Mouse (Mus musculus): ENCODE measurements at regions not wholly inside any gene's neighbourhood (a gene's known extent, or its start where the extent isn't known, plus 50 kb on each side); places are given as distances from the start of the nearest gene placed in this dataset.

DNA sequence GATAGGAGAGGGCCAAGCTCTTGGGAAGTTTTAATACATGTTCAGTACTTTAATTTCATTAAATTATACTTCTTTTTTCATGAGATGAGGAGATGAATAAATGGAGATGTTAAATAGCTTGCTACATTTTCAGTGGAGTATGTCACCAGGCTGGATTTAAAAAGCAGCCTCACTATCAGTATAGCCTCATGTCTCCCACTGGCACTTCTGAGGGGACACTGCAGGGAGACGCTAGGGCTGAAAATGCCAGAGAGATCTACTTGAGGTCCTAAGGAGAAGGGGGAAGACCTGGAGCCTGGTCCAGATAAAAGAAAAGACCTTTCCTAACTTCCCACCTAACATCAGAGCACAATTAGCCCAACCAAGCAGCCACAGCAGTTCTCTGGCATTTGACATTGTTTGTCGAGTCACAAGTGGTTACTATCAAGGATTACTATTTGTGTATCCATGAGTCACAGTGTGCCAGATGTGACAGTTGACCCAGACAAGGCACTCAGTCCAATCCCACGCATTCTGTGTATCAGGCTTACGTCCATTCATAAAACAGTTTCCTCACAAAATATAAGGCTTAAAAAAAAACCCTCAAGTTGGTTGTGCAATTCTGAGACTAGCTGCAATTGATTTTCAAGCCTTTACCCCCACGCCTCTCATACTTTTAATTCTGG, 703.8 kb downstream of the Inhba start:
- Histone ChIP-seq H3K4me3 (ENCODE audit: low read depth, low read length) (no peak overlapping the region), H3K27me3 (replicated peaks; ENCODE audit: control insufficient read depth, insufficient read depth, low read length) (no peaks in the 10 kb centered on the region), H3K9me3 (ENCODE audit: control insufficient read depth, low read length) (no peaks in the 10 kb centered on the region), H3K36me3 (ENCODE audit: control insufficient read depth, insufficient read depth, low read length) (no peaks in the 10 kb centered on the region), H3K4me2 (ENCODE audit: low read length) (no peak overlapping the region), H3K4me1 (replicated peaks; ENCODE audit: control insufficient read depth, insufficient read depth, low read length) (peaks cover 14% of the 10 kb centered on the region), H3K27ac (ENCODE audit: low read depth) (no peak overlapping the region), H3K9ac (ENCODE audit: low read length) (no peak overlapping the region)
- ATAC-seq (replicated peaks; ENCODE audit: low FRiP score, low TSS enrichment, low read depth) (no peak), DNase-seq (ENCODE audit: low spot score) (no peak)
- 48% methylated on average over 5 of the region's 5 CpGs for WGBS

DNA sequence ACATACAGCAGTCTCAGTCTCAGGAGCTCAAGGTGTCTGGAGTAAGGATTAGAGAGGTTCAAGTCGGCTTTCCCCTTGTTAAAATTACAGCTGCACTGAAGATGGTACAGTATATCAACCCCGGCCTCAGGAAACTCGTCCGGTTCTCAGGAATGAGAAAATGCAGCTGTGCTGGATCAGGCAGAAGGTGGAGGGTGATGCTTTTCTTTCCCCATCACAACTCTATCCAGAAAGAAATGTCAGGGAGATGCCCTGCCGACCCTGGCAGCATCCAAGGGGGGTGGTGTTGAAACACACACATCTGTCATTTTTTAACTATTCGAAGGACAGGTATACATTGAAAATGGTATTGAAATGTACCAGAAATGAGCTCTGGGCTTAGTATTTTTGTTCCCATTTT, 704.7 kb downstream of the Inhba start:
- 33% methylated on average over 6 of the region's 6 CpGs for WGBS

DNA sequence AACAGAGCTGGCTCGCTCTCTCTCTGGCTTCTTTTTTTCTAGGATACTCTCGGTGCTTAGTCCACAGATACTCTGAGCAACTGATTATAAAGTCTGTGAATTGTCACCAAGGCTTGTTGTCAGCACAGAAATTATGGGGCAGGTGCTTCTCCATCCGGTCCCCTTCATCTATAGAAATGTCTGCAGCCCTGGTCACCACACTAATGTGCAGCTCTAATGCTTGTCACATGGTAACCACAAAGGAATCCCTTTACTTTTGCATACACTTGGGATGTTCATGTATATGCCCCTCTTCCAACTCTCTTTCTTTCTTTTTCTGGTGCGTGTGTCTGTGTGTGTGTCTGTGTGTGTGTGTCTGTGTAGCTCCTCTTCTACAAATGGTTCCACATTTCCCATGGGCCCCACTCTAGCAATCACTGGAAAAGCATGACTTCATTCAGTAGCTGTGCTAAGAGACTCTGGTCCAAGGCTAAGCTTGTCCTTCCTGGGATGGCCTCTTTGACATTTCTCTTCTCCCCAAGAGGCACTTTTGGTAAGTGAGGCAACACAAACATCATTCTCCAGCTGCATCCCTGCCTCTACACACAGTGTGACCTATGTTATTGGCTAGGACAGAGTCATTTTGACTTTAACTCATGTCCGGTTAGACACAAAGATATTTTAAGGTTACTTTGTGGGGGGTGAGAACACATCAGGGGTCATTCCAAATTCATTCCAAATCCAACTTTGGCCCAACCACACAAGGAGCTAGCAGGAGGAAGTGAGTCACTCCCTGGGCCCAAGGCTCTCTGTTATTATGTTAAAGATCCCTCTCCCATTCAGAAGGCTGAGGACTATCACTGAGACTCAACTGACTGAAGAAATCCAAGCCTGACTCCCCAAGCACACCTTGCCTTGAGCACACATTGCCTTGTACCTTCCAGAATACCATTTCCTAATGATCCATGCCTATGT, 705.4 kb downstream of the Inhba start:
- no peak overlapping the region for H3K4me2 ChIP-seq (ENCODE audit: low read length)
- H3K9ac ChIP-seq (ENCODE audit: low read length): no peak overlapping the region
- DNase-seq (ENCODE audit: low spot score) (no peak), ATAC-seq (replicated peaks; ENCODE audit: low FRiP score, low TSS enrichment, low read depth) (no peak)
- WGBS: 50% methylated on average over 5 of the region's 5 CpGs
- no peak overlapping the region for H3K27ac ChIP-seq (ENCODE audit: low read depth)
- no peak overlapping the region for H3K4me3 ChIP-seq (ENCODE audit: low read depth, low read length)
- no peaks in the 10 kb centered on the region for H3K27me3 ChIP-seq (replicated peaks; ENCODE audit: control insufficient read depth, insufficient read depth, low read length)
- no peaks in the 10 kb centered on the region for H3K9me3 ChIP-seq (ENCODE audit: control insufficient read depth, low read length)
- peaks cover 14% of the 10 kb centered on the region for H3K4me1 ChIP-seq (replicated peaks; ENCODE audit: control insufficient read depth, insufficient read depth, low read length)
- no peaks in the 10 kb centered on the region for H3K36me3 ChIP-seq (ENCODE audit: control insufficient read depth, insufficient read depth, low read length)

More for the DNA sequence above, 704.7 kb downstream of the Inhba start:
- Histone ChIP-seq H3K9me3 (ENCODE audit: control insufficient read depth, low read length) (no peaks in the 10 kb centered on the region), H3K27me3 (replicated peaks; ENCODE audit: control insufficient read depth, insufficient read depth, low read length) (no peaks in the 10 kb centered on the region), H3K4me3 (ENCODE audit: low read depth, low read length) (no peak overlapping the region), H3K4me1 (replicated peaks; ENCODE audit: control insufficient read depth, insufficient read depth, low read length) (peaks cover 14% of the 10 kb centered on the region), H3K36me3 (ENCODE audit: control insufficient read depth, insufficient read depth, low read length) (no peaks in the 10 kb centered on the region), H3K9ac (ENCODE audit: low read length) (no peak overlapping the region), H3K4me2 (ENCODE audit: low read length) (no peak overlapping the region), H3K27ac (ENCODE audit: low read depth) (no peak overlapping the region)
- DNase-seq (ENCODE audit: low spot score): peak; percentile 58
- no peak for ATAC-seq (replicated peaks; ENCODE audit: low FRiP score, low TSS enrichment, low read depth)

GRCm38 (mm10) chr13:16720090-16720489, 708.4 kb downstream of the Inhba start:
- H3K4me3 ChIP-seq (ENCODE audit: low read depth, low read length): no peak overlapping the region
- H3K4me2 ChIP-seq (ENCODE audit: low read length): no peak overlapping the region
- no peak overlapping the region for H3K9ac ChIP-seq (ENCODE audit: low read length)
- no peaks in the 10 kb centered on the region for H3K36me3 ChIP-seq (ENCODE audit: control insufficient read depth, insufficient read depth, low read length)
- H3K27ac ChIP-seq (ENCODE audit: low read depth): no peak overlapping the region
- WGBS: 87% methylated on average over 2 of the region's 2 CpGs
- no peaks in the 10 kb centered on the region for H3K9me3 ChIP-seq (ENCODE audit: control insufficient read depth, low read length)
- ATAC-seq (replicated peaks; ENCODE audit: low FRiP score, low TSS enrichment, low read depth): no peak
- no peak for DNase-seq (ENCODE audit: low spot score)
- H3K4me1 ChIP-seq (replicated peaks; ENCODE audit: control insufficient read depth, insufficient read depth, low read length): peaks cover 14% of the 10 kb centered on the region
- H3K27me3 ChIP-seq (replicated peaks; ENCODE audit: control insufficient read depth, insufficient read depth, low read length): no peaks in the 10 kb centered on the region

- Histone ChIP-seq H3K36me3 (ENCODE audit: control insufficient read depth, insufficient read depth, low read length) (no peaks in the 10 kb centered on the region), H3K9ac (ENCODE audit: low read length) (no peak overlapping the region), H3K4me2 (ENCODE audit: low read length) (no peak overlapping the region), H3K9me3 (ENCODE audit: control insufficient read depth, low read length) (no peaks in the 10 kb centered on the region), H3K4me3 (ENCODE audit: low read depth, low read length) (no peak overlapping the region), H3K27me3 (replicated peaks; ENCODE audit: control insufficient read depth, insufficient read depth, low read length) (no peaks in the 10 kb centered on the region), H3K4me1 (replicated peaks; ENCODE audit: control insufficient read depth, insufficient read depth, low read length) (no peaks in the 10 kb centered on the region), H3K27ac (ENCODE audit: low read depth) (no peak overlapping the region)
- ATAC-seq (replicated peaks; ENCODE audit: low FRiP score, low TSS enrichment, low read depth): no peak
- WGBS: 77% methylated on average over 5 of the region's 5 CpGs
- no peak for DNase-seq (ENCODE audit: low spot score)
Observed at GRCm38 (mm10) chr13:16725350-16725749, 713.7 kb downstream of the Inhba start.

DNA sequence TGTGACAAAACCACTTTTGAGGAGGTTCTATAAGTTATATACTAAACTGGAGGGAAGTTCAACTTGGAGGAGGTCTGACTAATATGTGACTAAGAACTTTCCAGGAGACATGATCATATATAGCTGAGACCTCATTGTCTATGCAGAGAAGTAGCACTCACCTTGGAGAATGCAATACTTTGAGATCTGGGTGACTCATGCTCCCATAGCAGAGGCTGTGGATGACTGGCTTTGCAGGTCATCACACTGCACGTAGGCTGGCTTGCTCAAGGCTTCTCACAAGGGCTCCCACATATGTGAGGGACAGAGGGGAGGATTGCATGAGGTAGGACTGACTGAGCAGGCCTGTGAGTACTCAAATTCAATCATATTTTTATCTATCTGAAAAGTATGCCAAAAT, 726.7 kb downstream of the Inhba start:
- WGBS: 85% methylated on average over 1 of the region's 1 CpGs
- ATAC-seq (replicated peaks; ENCODE audit: low FRiP score, low TSS enrichment, low read depth): no peak
- no peak overlapping the region for H3K9ac ChIP-seq (ENCODE audit: low read length)

GRCm38 (mm10) chr13:16739563-16739962, 727.9 kb downstream of the Inhba start:
- H3K4me1 ChIP-seq (replicated peaks; ENCODE audit: control insufficient read depth, insufficient read depth, low read length): no peaks in the 10 kb centered on the region
- H3K9me3 ChIP-seq (ENCODE audit: control insufficient read depth, low read length): no peaks in the 10 kb centered on the region
- H3K9ac ChIP-seq (ENCODE audit: low read length): no peak overlapping the region
- no peak overlapping the region for H3K4me2 ChIP-seq (ENCODE audit: low read length)
- ATAC-seq (replicated peaks; ENCODE audit: low FRiP score, low TSS enrichment, low read depth) (no peak), DNase-seq (ENCODE audit: low spot score) (no peak)
- H3K27me3 ChIP-seq (replicated peaks; ENCODE audit: control insufficient read depth, insufficient read depth, low read length): no peaks in the 10 kb centered on the region
- H3K27ac ChIP-seq (ENCODE audit: low read depth): no peak overlapping the region
- no peak overlapping the region for H3K4me3 ChIP-seq (ENCODE audit: low read depth, low read length)
- 88% methylated on average over 3 of the region's 3 CpGs for WGBS
- no peaks in the 10 kb centered on the region for H3K36me3 ChIP-seq (ENCODE audit: control insufficient read depth, insufficient read depth, low read length)

More for the DNA sequence above, 726.7 kb downstream of the Inhba start:
- Histone ChIP-seq H3K27me3 (replicated peaks; ENCODE audit: control insufficient read depth, insufficient read depth, low read length) (no peaks in the 10 kb centered on the region), H3K9me3 (ENCODE audit: control insufficient read depth, low read length) (no peaks in the 10 kb centered on the region), H3K36me3 (ENCODE audit: control insufficient read depth, insufficient read depth, low read length) (no peaks in the 10 kb centered on the region), H3K4me3 (ENCODE audit: low read depth, low read length) (no peak overlapping the region), H3K27ac (ENCODE audit: low read depth) (no peak overlapping the region), H3K4me1 (replicated peaks; ENCODE audit: control insufficient read depth, insufficient read depth, low read length) (no peaks in the 10 kb centered on the region), H3K4me2 (ENCODE audit: low read length) (no peak overlapping the region)
- DNase-seq (ENCODE audit: low spot score): no peak

GRCm38 (mm10) chr13:16744237-16744636, 732.6 kb downstream of the Inhba start:
- 83% methylated on average over 1 of the region's 1 CpGs for WGBS
- no peak overlapping the region for H3K27ac ChIP-seq (ENCODE audit: low read depth)
- no peaks in the 10 kb centered on the region for H3K9me3 ChIP-seq (ENCODE audit: control insufficient read depth, low read length)
- no peaks in the 10 kb centered on the region for H3K4me1 ChIP-seq (replicated peaks; ENCODE audit: control insufficient read depth, insufficient read depth, low read length)
- DNase-seq (ENCODE audit: low spot score) (no peak), ATAC-seq (replicated peaks; ENCODE audit: low FRiP score, low TSS enrichment, low read depth) (no peak)
- H3K27me3 ChIP-seq (replicated peaks; ENCODE audit: control insufficient read depth, insufficient read depth, low read length): no peaks in the 10 kb centered on the region
- no peak overlapping the region for H3K4me2 ChIP-seq (ENCODE audit: low read length)
- no peak overlapping the region for H3K9ac ChIP-seq (ENCODE audit: low read length)
- no peaks in the 10 kb centered on the region for H3K36me3 ChIP-seq (ENCODE audit: control insufficient read depth, insufficient read depth, low read length)
- H3K4me3 ChIP-seq (ENCODE audit: low read depth, low read length): no peak overlapping the region

All from intestine, embryonic 14.5 days (tissue).